Mouse (Mus musculus) thymus, adult 2 months (tissue): ENCODE measurements around the gene Usp33.

Experiments
- CTCF ChIP-seq: fragments of 200-500 bp; IDR thresholded peaks from 2 replicates; pipeline ENCODE4 v1.5.1; 2012; ENCODE audit warnings: mild to moderate bottlenecking, control low read depth, low read length, moderate library complexity, borderline replicate concordance; ENCODE audit not compliant: control insufficient read depth, poor library complexity, insufficient read depth; ENCODE audit errors: extremely low read depth
- POLR2A ChIP-seq: fragments of 200-500 bp; IDR thresholded peaks from 2 replicates; pipeline ENCODE4 v1.6.1; 2012; ENCODE audit warnings: mild to moderate bottlenecking, low read length, control low read depth, moderate library complexity; ENCODE audit not compliant: control insufficient read depth, poor library complexity, insufficient read depth; ENCODE audit errors: extremely low read depth

DNA sequence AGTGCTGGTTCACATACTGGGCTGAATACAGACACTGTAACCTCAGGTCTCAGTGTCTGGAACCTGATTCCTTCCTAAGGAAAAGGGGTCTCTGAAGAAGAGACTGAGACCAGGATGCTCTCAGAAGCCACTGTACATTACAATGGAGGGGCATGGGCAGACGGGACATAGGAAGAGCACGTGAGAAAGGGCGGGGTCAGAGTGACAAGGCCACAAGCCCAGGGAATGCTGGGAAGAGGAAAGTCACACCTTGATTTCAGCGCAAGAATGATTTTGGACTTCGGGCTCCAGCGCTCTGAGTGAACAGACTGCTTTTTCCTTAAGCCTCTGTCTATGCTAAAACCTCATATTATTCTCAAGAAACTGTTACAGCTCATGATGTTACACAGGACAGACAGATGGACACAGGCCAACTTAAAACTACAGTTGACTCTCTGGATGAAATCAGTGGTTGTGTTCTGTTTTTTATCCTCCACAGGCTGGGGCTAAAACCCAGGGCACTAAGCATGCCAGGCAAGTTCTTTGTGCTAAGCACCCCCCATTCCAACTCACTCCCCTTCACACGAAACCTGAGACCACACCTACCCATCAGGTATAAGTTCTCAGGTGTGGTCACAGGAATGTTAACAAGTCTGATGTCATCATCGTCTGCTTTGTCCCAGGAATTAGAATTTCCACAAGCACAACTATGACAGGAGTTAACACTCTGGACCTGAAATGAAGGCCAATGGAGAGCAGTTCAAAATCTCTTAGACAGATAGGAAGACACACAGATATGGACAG, 24.3 kb upstream of the Usp33 start:
- no peak for TF ChIP-seq CTCF
- TF ChIP-seq POLR2A: no peak
